Mouse (Mus musculus): ENCODE measurements at regions not wholly inside any gene's neighbourhood (a gene's known extent, or its start where the extent isn't known, plus 50 kb on each side); places are given as distances from the start of the nearest gene placed in this dataset.

- H3K27me3 ChIP-seq (ENCODE audit: control insufficient read depth, insufficient read depth, low read length) = peaks cover under 1% of the 10 kb centered on the region; the same call in 1 of the 2 replicates
- no peak overlapping the region for H3K27ac ChIP-seq (ENCODE audit: low read depth)
- TF ChIP-seq CTCF (IDR thresholded peaks at IDR 0.05; ENCODE audit: low read depth) = no peak
- TF ChIP-seq EP300 (IDR thresholded peaks at IDR 0.05; ENCODE audit: low read depth) = no peak
- no peaks in the 10 kb centered on the region for H3K9me3 ChIP-seq (replicated peaks; ENCODE audit: control insufficient read depth, low read length)
- no peak for ATAC-seq (ENCODE audit: insufficient read depth, low read depth)
- no peak overlapping the region for H3K4me2 ChIP-seq (ENCODE audit: low read depth, low read length)
- no peak overlapping the region for H3K9ac ChIP-seq (replicated peaks; ENCODE audit: low read depth, low read length)
- WGBS = 82% methylated on average over 7 of the region's 7 CpGs
- no peak overlapping the region for H3K4me3 ChIP-seq (ENCODE audit: low read depth, low read length)
- H3K36me3 ChIP-seq (replicated peaks; ENCODE audit: control insufficient read depth, insufficient read depth, low read length) = no peaks in the 10 kb centered on the region
- no peak for DNase-seq (ENCODE audit: low spot score)
- H3K4me1 ChIP-seq (ENCODE audit: control insufficient read depth, insufficient read depth) = peaks cover 5% of the 10 kb centered on the region; the same call in 1 of the 2 replicates
Observed at GRCm38 (mm10) chr17:45893094-45893493, 139.1 kb downstream of the Vegfa start.

GRCm38 (mm10) chr17:45889451-45889850 is 142.7 kb downstream of the Vegfa start:
- TF ChIP-seq CTCF (IDR thresholded peaks at IDR 0.05; ENCODE audit: low read depth) (no peak), EP300 (IDR thresholded peaks at IDR 0.05; ENCODE audit: low read depth) (no peak)
- Histone ChIP-seq H3K4me1 (ENCODE audit: control insufficient read depth, insufficient read depth) (peaks cover 30% of the 10 kb centered on the region), H3K9me3 (replicated peaks; ENCODE audit: control insufficient read depth, low read length) (no peaks in the 10 kb centered on the region), H3K36me3 (replicated peaks; ENCODE audit: control insufficient read depth, insufficient read depth, low read length) (no peaks in the 10 kb centered on the region), H3K4me3 (ENCODE audit: low read depth, low read length) (no peak overlapping the region), H3K27me3 (ENCODE audit: control insufficient read depth, insufficient read depth, low read length) (peaks cover 5% of the 10 kb centered on the region; the same call in 1 of the 2 replicates), H3K27ac (ENCODE audit: low read depth) (no peak overlapping the region), H3K4me2 (ENCODE audit: low read depth, low read length) (no peak overlapping the region), H3K9ac (replicated peaks; ENCODE audit: low read depth, low read length) (no peak overlapping the region)
- WGBS = 33% methylated on average over 8 of the region's 8 CpGs
- DNase-seq (ENCODE audit: low spot score) (no peak), ATAC-seq (ENCODE audit: insufficient read depth, low read depth) (no peak)

- H3K9ac ChIP-seq (replicated peaks; ENCODE audit: low read depth, low read length) = no peak overlapping the region
Observed at GRCm38 (mm10) chr17:45889051-45889450, 143.1 kb downstream of the Vegfa start.

GRCm38 (mm10) chr17:45886420-45887049 is 145.6 kb downstream of the Vegfa start:
- no peak overlapping the region for H3K4me3 ChIP-seq (ENCODE audit: low read depth, low read length)
- ATAC-seq (ENCODE audit: insufficient read depth, low read depth) = peak; percentile 81
- peaks cover 31% of the 10 kb centered on the region for H3K4me1 ChIP-seq (ENCODE audit: control insufficient read depth, insufficient read depth)
- H3K36me3 ChIP-seq (replicated peaks; ENCODE audit: control insufficient read depth, insufficient read depth, low read length) = no peaks in the 10 kb centered on the region
- WGBS = 3% methylated on average over 17 of the region's 17 CpGs
- no peaks in the 10 kb centered on the region for H3K9me3 ChIP-seq (replicated peaks; ENCODE audit: control insufficient read depth, low read length)
- peak overlapping the region; percentile 17 for H3K4me2 ChIP-seq (ENCODE audit: low read depth, low read length)
- peak overlapping the region; percentile 47 for H3K27ac ChIP-seq (ENCODE audit: low read depth)
- TF ChIP-seq CTCF (IDR thresholded peaks at IDR 0.05; ENCODE audit: low read depth) (no peak), EP300 (IDR thresholded peaks at IDR 0.05; ENCODE audit: low read depth) (peak; percentile 66)
- DNase-seq (ENCODE audit: low spot score) = peak; percentile 84
- H3K27me3 ChIP-seq (ENCODE audit: control insufficient read depth, insufficient read depth, low read length) = peaks cover 5% of the 10 kb centered on the region; the same call in 1 of the 2 replicates
- H3K9ac ChIP-seq (replicated peaks; ENCODE audit: low read depth, low read length) = no peak overlapping the region

More at GRCm38 (mm10) chr17:45889051-45889450, 143.1 kb downstream of the Vegfa start:
- TF ChIP-seq CTCF (IDR thresholded peaks at IDR 0.05; ENCODE audit: low read depth) (no peak), EP300 (IDR thresholded peaks at IDR 0.05; ENCODE audit: low read depth) (no peak)
- Histone ChIP-seq H3K4me3 (ENCODE audit: low read depth, low read length) (no peak overlapping the region), H3K36me3 (replicated peaks; ENCODE audit: control insufficient read depth, insufficient read depth, low read length) (no peaks in the 10 kb centered on the region), H3K4me1 (ENCODE audit: control insufficient read depth, insufficient read depth) (peaks cover 31% of the 10 kb centered on the region), H3K27ac (ENCODE audit: low read depth) (no peak overlapping the region), H3K27me3 (ENCODE audit: control insufficient read depth, insufficient read depth, low read length) (peaks cover 5% of the 10 kb centered on the region; the same call in 1 of the 2 replicates), H3K4me2 (ENCODE audit: low read depth, low read length) (no peak overlapping the region), H3K9me3 (replicated peaks; ENCODE audit: control insufficient read depth, low read length) (no peaks in the 10 kb centered on the region)
- ATAC-seq (ENCODE audit: insufficient read depth, low read depth) (no peak), DNase-seq (ENCODE audit: low spot score) (no peak)
- 55% methylated on average over 7 of the region's 7 CpGs for WGBS

- H3K9me3 ChIP-seq (replicated peaks; ENCODE audit: control insufficient read depth, low read length) = no peaks in the 10 kb centered on the region
- H3K36me3 ChIP-seq (replicated peaks; ENCODE audit: control insufficient read depth, insufficient read depth, low read length) = no peaks in the 10 kb centered on the region
- H3K27ac ChIP-seq (ENCODE audit: low read depth) = peak overlapping the region; percentile 47
- H3K27me3 ChIP-seq (ENCODE audit: control insufficient read depth, insufficient read depth, low read length) = peaks cover 5% of the 10 kb centered on the region; the same call in 1 of the 2 replicates
- ATAC-seq (ENCODE audit: insufficient read depth, low read depth) (no peak), DNase-seq (ENCODE audit: low spot score) (no peak)
- H3K4me3 ChIP-seq (ENCODE audit: low read depth, low read length) = no peak overlapping the region
- H3K4me1 ChIP-seq (ENCODE audit: control insufficient read depth, insufficient read depth) = peaks cover 31% of the 10 kb centered on the region
- TF ChIP-seq EP300 (IDR thresholded peaks at IDR 0.05; ENCODE audit: low read depth) = no peak
- TF ChIP-seq CTCF (IDR thresholded peaks at IDR 0.05; ENCODE audit: low read depth) = no peak
- H3K9ac ChIP-seq (replicated peaks; ENCODE audit: low read depth, low read length) = no peak overlapping the region
- peak overlapping the region; percentile 17 for H3K4me2 ChIP-seq (ENCODE audit: low read depth, low read length)
- 50% methylated on average over 24 of the region's 24 CpGs for WGBS
Observed at GRCm38 (mm10) chr17:45885461-45886336, 146.5 kb downstream of the Vegfa start.

All from heart, postnatal 0 days (tissue).